Mouse (Mus musculus): ENCODE data around the gene Trim66. TPM values are rescaled to one million over a fixed set of nuclear protein-coding genes. Genes with fewer than 3 reads are reported as not detected.

Gene Trim66
- polyA plus RNA-seq, 1 experiment from 2014 or later = 0.09 TPM

GRCm38 (mm10) chr7:109531501-109531900, 23.6 kb upstream of the Trim66 start:
- Histone ChIP-seq H3K4me3 (no peak overlapping the region), H3K36me3 (replicated peaks) (peaks cover 79% of the 10 kb centered on the region), H3K4me1 (no peaks in the 10 kb centered on the region; the same call in 1 of the 2 replicates), H3K9me3 (no peaks in the 10 kb centered on the region), H3K27ac (no peak overlapping the region), H3K27me3 (ENCODE audit: poor library complexity, severe bottlenecking) (no peaks in the 10 kb centered on the region)
- WGBS = 89% methylated on average over 5 of the region's 5 CpGs
- DNase-seq (ENCODE audit: extremely low spot score, low spot score) = no peak

- no peak for DNase-seq (ENCODE audit: extremely low spot score, low spot score)
- Histone ChIP-seq H3K36me3 (replicated peaks) (peaks cover 82% of the 10 kb centered on the region), H3K27ac (no peak overlapping the region), H3K9me3 (no peaks in the 10 kb centered on the region), H3K4me1 (no peaks in the 10 kb centered on the region; the same call in 1 of the 2 replicates), H3K27me3 (ENCODE audit: poor library complexity, severe bottlenecking) (no peaks in the 10 kb centered on the region), H3K4me3 (no peak overlapping the region)
- WGBS = 90% methylated on average over 2 of the region's 2 CpGs
Observed at GRCm38 (mm10) chr7:109529741-109530140, 21.8 kb upstream of the Trim66 start.

GRCm38 (mm10) chr7:109528356-109528755, 20.4 kb upstream of the Trim66 start:
- WGBS = 24% methylated on average over 3 of the region's 3 CpGs
- H3K4me1 ChIP-seq = no peaks in the 10 kb centered on the region; the same call in 1 of the 2 replicates
- no peaks in the 10 kb centered on the region for H3K27me3 ChIP-seq (ENCODE audit: poor library complexity, severe bottlenecking)
- no peaks in the 10 kb centered on the region for H3K9me3 ChIP-seq
- no peak overlapping the region for H3K4me3 ChIP-seq
- H3K27ac ChIP-seq = no peak overlapping the region
- peak; percentile 60 for DNase-seq (ENCODE audit: extremely low spot score, low spot score)
- H3K36me3 ChIP-seq (replicated peaks) = peaks cover 87% of the 10 kb centered on the region

GRCm38 (mm10) chr7:109527536-109527935, 19.6 kb upstream of the Trim66 start:
- H3K36me3 ChIP-seq (replicated peaks) = peaks cover 87% of the 10 kb centered on the region
- WGBS = 73% methylated on average over 3 of the region's 3 CpGs
- no peaks in the 10 kb centered on the region for H3K9me3 ChIP-seq
- no peaks in the 10 kb centered on the region; the same call in 1 of the 2 replicates for H3K4me1 ChIP-seq
- DNase-seq (ENCODE audit: extremely low spot score, low spot score) = no peak
- 0 out of 2 replicates have a peak overlapping the region, but pooled peaks have one; percentile 15 for H3K27ac ChIP-seq
- no peaks in the 10 kb centered on the region for H3K27me3 ChIP-seq (ENCODE audit: poor library complexity, severe bottlenecking)
- H3K4me3 ChIP-seq = no peak overlapping the region

- 82% methylated on average over 16 of the region's 16 CpGs for WGBS
- peaks cover 13% of the 10 kb centered on the region for H3K4me1 ChIP-seq
- no peak overlapping the region for H3K4me3 ChIP-seq
- peaks cover 87% of the 10 kb centered on the region for H3K36me3 ChIP-seq (replicated peaks)
- no peak overlapping the region for H3K27ac ChIP-seq
- DNase-seq (ENCODE audit: extremely low spot score, low spot score) = no peak
- no peaks in the 10 kb centered on the region for H3K27me3 ChIP-seq (ENCODE audit: poor library complexity, severe bottlenecking)
- H3K9me3 ChIP-seq = no peaks in the 10 kb centered on the region
Observed at GRCm38 (mm10) chr7:109525740-109526663, 18.1 kb upstream of the Trim66 start.

- no peak for DNase-seq (ENCODE audit: extremely low spot score, low spot score)
- no peak overlapping the region for H3K27ac ChIP-seq
- no peaks in the 10 kb centered on the region for H3K9me3 ChIP-seq
- peaks cover 25% of the 10 kb centered on the region for H3K4me1 ChIP-seq
- H3K36me3 ChIP-seq (replicated peaks) = peaks cover 87% of the 10 kb centered on the region
- H3K4me3 ChIP-seq = no peak overlapping the region
- H3K27me3 ChIP-seq (ENCODE audit: poor library complexity, severe bottlenecking) = no peaks in the 10 kb centered on the region
- WGBS = 85% methylated on average over 3 of the region's 3 CpGs
Observed at GRCm38 (mm10) chr7:109524763-109525162, 16.8 kb upstream of the Trim66 start.

- Histone ChIP-seq H3K36me3 (replicated peaks) (peaks cover 87% of the 10 kb centered on the region), H3K27ac (no peak overlapping the region), H3K4me3 (no peak overlapping the region), H3K27me3 (ENCODE audit: poor library complexity, severe bottlenecking) (no peaks in the 10 kb centered on the region), H3K4me1 (peaks cover 25% of the 10 kb centered on the region), H3K9me3 (no peaks in the 10 kb centered on the region)
- DNase-seq (ENCODE audit: extremely low spot score, low spot score) = no peak
Observed at GRCm38 (mm10) chr7:109524442-109524744, 16.5 kb upstream of the Trim66 start.

GRCm38 (mm10) chr7:109523741-109524441, 16.0 kb upstream of the Trim66 start:
- H3K9me3 ChIP-seq = no peaks in the 10 kb centered on the region
- H3K27me3 ChIP-seq (ENCODE audit: poor library complexity, severe bottlenecking) = no peaks in the 10 kb centered on the region
- H3K27ac ChIP-seq = no peak overlapping the region
- 70% methylated on average over 6 of the region's 6 CpGs for WGBS
- no peak overlapping the region for H3K4me3 ChIP-seq
- DNase-seq (ENCODE audit: extremely low spot score, low spot score) = no peak
- peaks cover 25% of the 10 kb centered on the region for H3K4me1 ChIP-seq
- H3K36me3 ChIP-seq (replicated peaks) = peaks cover 84% of the 10 kb centered on the region

- DNase-seq (ENCODE audit: extremely low spot score, low spot score) = no peak
Observed at GRCm38 (mm10) chr7:109523304-109523703, 15.4 kb upstream of the Trim66 start.

GRCm38 (mm10) chr7:109522084-109522483, 14.2 kb upstream of the Trim66 start:
- Histone ChIP-seq H3K27ac (no peak overlapping the region), H3K27me3 (ENCODE audit: poor library complexity, severe bottlenecking) (no peaks in the 10 kb centered on the region), H3K4me1 (peaks cover 37% of the 10 kb centered on the region), H3K4me3 (no peak overlapping the region), H3K36me3 (replicated peaks) (peaks cover 73% of the 10 kb centered on the region), H3K9me3 (no peaks in the 10 kb centered on the region)
- WGBS = 81% methylated on average over 5 of the region's 5 CpGs
- DNase-seq (ENCODE audit: extremely low spot score, low spot score) = no peak

More at GRCm38 (mm10) chr7:109523304-109523703, 15.4 kb upstream of the Trim66 start:
- H3K4me1 ChIP-seq = peaks cover 26% of the 10 kb centered on the region
- H3K4me3 ChIP-seq = no peak overlapping the region
- no peaks in the 10 kb centered on the region for H3K9me3 ChIP-seq
- H3K36me3 ChIP-seq (replicated peaks) = peaks cover 84% of the 10 kb centered on the region
- H3K27me3 ChIP-seq (ENCODE audit: poor library complexity, severe bottlenecking) = no peaks in the 10 kb centered on the region
- WGBS = 68% methylated on average over 2 of the region's 2 CpGs
- H3K27ac ChIP-seq = no peak overlapping the region

GRCm38 (mm10) chr7:109519936-109520335, 12.0 kb upstream of the Trim66 start:
- H3K27ac ChIP-seq = peak overlapping the region; percentile 98
- H3K27me3 ChIP-seq (ENCODE audit: poor library complexity, severe bottlenecking) = no peaks in the 10 kb centered on the region
- no peaks in the 10 kb centered on the region for H3K9me3 ChIP-seq
- H3K36me3 ChIP-seq (replicated peaks) = peaks cover 52% of the 10 kb centered on the region
- H3K4me3 ChIP-seq = peak overlapping the region; percentile 98
- WGBS = 8% methylated on average over 10 of the region's 10 CpGs
- no peak for DNase-seq (ENCODE audit: extremely low spot score, low spot score)
- H3K4me1 ChIP-seq = peaks cover 37% of the 10 kb centered on the region

- H3K4me1 ChIP-seq = peaks cover 37% of the 10 kb centered on the region
- H3K36me3 ChIP-seq (replicated peaks) = peaks cover 44% of the 10 kb centered on the region
- peak within 1 kb of the TSS; percentile 98 for H3K27ac ChIP-seq
- under 1% methylated on average over 72 of the region's 72 CpGs for WGBS
- peak within 1 kb of the TSS; percentile 98 for H3K4me3 ChIP-seq
- H3K27me3 ChIP-seq (ENCODE audit: poor library complexity, severe bottlenecking) = no peaks in the 10 kb centered on the region
- no peaks in the 10 kb centered on the region for H3K9me3 ChIP-seq
- peak; percentile 98 for DNase-seq (ENCODE audit: extremely low spot score, low spot score)
Observed at GRCm38 (mm10) chr7:109518838-109519696, 11.1 kb upstream of the Trim66 start, which contains the start of gene Rpl27a. TSS of gene Rpl27a (plus strand) at chr7:109519147.

Data from forebrain, embryonic 10.5 days (tissue).